ENCODE assay signal across 8 mouse cellular contexts in genomic region chr1:164248465-164249331, GRCm38 (mm10). TPM values are rescaled to one million over a fixed set of nuclear protein-coding genes. Genes with fewer than 3 reads are reported as not detected.
A peak's percentile ranks its signal among the peaks of the same experiment; 100 is the strongest.
DNase-seq lines count a peak whose midpoint lies in the region; ATAC-seq and TF ChIP-seq lines count a peak whose summit lies in the region.

TSS of gene Slc19a2 (plus strand) at chr1:164249046.

- no peak for TF ChIP-seq RAD21 in MEL (IDR thresholded peaks at IDR 0.05; ENCODE audit: low read depth, low read length)

- peaks cover 5 to 15% of the 10 kb centered on the region in 2 experiments for H3K4me1 ChIP-seq in MEL (ENCODE audit: control insufficient read depth in 1 of 2, insufficient read depth in 2 of 2, low read length in 2 of 2)
- H3K4me1 ChIP-seq in cerebellum, adult 2 months (ENCODE audit: control insufficient read depth, insufficient read depth, low read length) = peaks cover 4% of the 10 kb centered on the region; the same call in 1 of the 2 replicates
- H3K4me1 ChIP-seq in forebrain, postnatal 0 days (ENCODE audit: insufficient read depth) = 0 out of 2 replicates have a peak, but pooled peaks cover 9% of the 10 kb centered on the region
- H3K4me1 ChIP-seq in lung, embryonic 15.5 days = peaks cover 27% of the 10 kb centered on the region

- H3K27ac ChIP-seq in MEL (ENCODE audit: control insufficient read depth, low read depth, low read length) = peak within 1 kb of the TSS; percentile 89
- H3K27ac ChIP-seq in cerebellum, adult 2 months (ENCODE audit: insufficient read depth, low read length) = peak within 1 kb of the TSS; percentile 93
- H3K27ac ChIP-seq in forebrain, postnatal 0 days (ENCODE audit: low read depth, low read length) = peak within 1 kb of the TSS; percentile 70
- peak within 1 kb of the TSS; percentile 94 for H3K27ac ChIP-seq in lung, embryonic 15.5 days

- peaks cover 0 to 17% of the 10 kb centered on the region in 2 experiments; a peak in 2 of 4 replicates for H3K36me3 ChIP-seq in MEL (ENCODE audit: control insufficient read depth in 1 of 2, insufficient read depth in 2 of 2, low read length in 2 of 2)
- H3K36me3 ChIP-seq in forebrain, postnatal 0 days (ENCODE audit: insufficient read depth) = no peaks in the 10 kb centered on the region
- H3K36me3 ChIP-seq in lung, embryonic 15.5 days = no peaks in the 10 kb centered on the region

- H3K27me3 ChIP-seq in MEL (ENCODE audit: control insufficient read depth in 1 of 2, insufficient read depth in 2 of 2, low read length in 2 of 2) = peaks cover 1 to 2% of the 10 kb centered on the region in 2 experiments; a peak in 3 of 4 replicates
- H3K27me3 ChIP-seq in cerebellum, adult 2 months (ENCODE audit: control insufficient read depth, insufficient read depth, low read length) = no peaks in the 10 kb centered on the region
- H3K27me3 ChIP-seq in forebrain, postnatal 0 days (ENCODE audit: insufficient read depth, low read length) = no peaks in the 10 kb centered on the region
- H3K27me3 ChIP-seq in lung, embryonic 15.5 days = no peaks in the 10 kb centered on the region

- peak within 1 kb of the TSS; percentile 83 for H3K9ac ChIP-seq in MEL (ENCODE audit: control insufficient read depth, low read depth, low read length, poor library complexity, severe bottlenecking)
- peak within 1 kb of the TSS; percentile 72 for H3K9ac ChIP-seq in forebrain, postnatal 0 days
- H3K9ac ChIP-seq in lung, embryonic 15.5 days = peak within 1 kb of the TSS; percentile 60

- TF ChIP-seq CTCF in MEL (IDR thresholded peaks at IDR 0.05 in 2 of 3, conservative IDR thresholded peaks at IDR 0.05 in 1 of 3; ENCODE audit: control insufficient read depth in 1 of 3, insufficient read depth in 1 of 3, low read depth in 2 of 3, low read length in 3 of 3, poor library complexity in 1 of 3, severe bottlenecking in 1 of 3) = no peak
- no peak for TF ChIP-seq CTCF in cerebellum, adult 2 months (IDR thresholded peaks at IDR 0.05; ENCODE audit: borderline replicate concordance, insufficient read depth, low read depth, low read length)
- TF ChIP-seq CTCF in forebrain, postnatal 0 days (IDR thresholded peaks at IDR 0.05; ENCODE audit: low read depth) = 0 out of 2 replicates have a peak, but pooled peaks have one; percentile 20

- peak in 1 of 2 experiments; percentile 52; a peak in 2 of 4 replicates for TF ChIP-seq EP300 in MEL (IDR thresholded peaks at IDR 0.05; ENCODE audit: low read depth in 1 of 2, low read length in 2 of 2)

- no peaks in the 10 kb centered on the region for H3K9me3 ChIP-seq in MEL (replicated peaks; ENCODE audit: insufficient read depth, low read length)
- H3K9me3 ChIP-seq in forebrain, postnatal 0 days (ENCODE audit: low read length) = no peaks in the 10 kb centered on the region
- H3K9me3 ChIP-seq in lung, embryonic 15.5 days = no peaks in the 10 kb centered on the region

- WGBS in cerebellum, adult 2 months = under 1% methylated on average over 74 of the region's 79 CpGs
- WGBS in forebrain, postnatal 0 days = 2% methylated on average over 61 of the region's 79 CpGs
- WGBS in lung, embryonic 15.5 days = 1% methylated on average over 39 of the region's 79 CpGs

- H3K79me2 ChIP-seq in MEL (ENCODE audit: control insufficient read depth, insufficient read depth, low read length, poor library complexity) = peaks cover 9% of the 10 kb centered on the region

- peak; percentile 93 for ATAC-seq in forebrain, postnatal 0 days
- peak; percentile 96 for ATAC-seq in lung, embryonic 15.5 days (ENCODE audit: borderline replicate concordance, extremely low read depth, low FRiP score, low TSS enrichment)

- H3K4me2 ChIP-seq in forebrain, postnatal 0 days (ENCODE audit: low read depth) = peak within 1 kb of the TSS; percentile 75
- peak within 1 kb of the TSS; percentile 86 for H3K4me2 ChIP-seq in lung, embryonic 15.5 days

- peak within 1 kb of the TSS; percentile 93 to 99 for H3K4me3 ChIP-seq in MEL (ENCODE audit: control insufficient read depth in 1 of 2, insufficient read depth in 1 of 2, low read depth in 2 of 2, low read length in 2 of 2)
- peak within 1 kb of the TSS; percentile 96 for H3K4me3 ChIP-seq in cerebellum, adult 2 months (replicated peaks; ENCODE audit: insufficient read depth, low read depth, low read length)
- H3K4me3 ChIP-seq in forebrain, postnatal 0 days (ENCODE audit: low read depth, low read length) = peak within 1 kb of the TSS; percentile 79
- peak within 1 kb of the TSS; percentile 71 for H3K4me3 ChIP-seq in lung, embryonic 15.5 days

- DNase-seq in MEL (ENCODE audit: low read depth, low spot score) = peak; percentile 97
- peak; percentile 98 to 99 for DNase-seq in cerebellum, adult 2 months
- peak; percentile 98 for DNase-seq in forebrain, postnatal 0 days
- DNase-seq in heart, postnatal 4 days = peak; percentile 99
- peak; percentile 96 for DNase-seq in layer of hippocampus, adult 8-10 months (ENCODE audit: low spot score in 2 of 2)
- DNase-seq in ovary, adult 18-20 months (ENCODE audit: low spot score) = peak; percentile 96
- DNase-seq in thymus, postnatal 0 days (ENCODE audit: low spot score) = peak; percentile 97

- TF ChIP-seq POLR2A in MEL (IDR thresholded peaks at IDR 0.05; ENCODE audit: control insufficient read depth in 1 of 2, insufficient read depth in 1 of 2, low read depth in 1 of 2, low read length in 2 of 2, poor library complexity in 1 of 2) = peak; percentile 33 to 89; a peak in 3 of 4 replicates
- peak; percentile 76 for TF ChIP-seq POLR2A in cerebellum, adult 2 months (IDR thresholded peaks at IDR 0.05; ENCODE audit: borderline replicate concordance, insufficient read depth, low read length)

TF ChIP-seq in MEL, 35 proteins besides CTCF, POLR2A, EP300 and RAD21:
- TF ChIP-seq MAX (IDR thresholded peaks at IDR 0.05; ENCODE audit: low read length) (peak; percentile 43; the same call in 1 of the 2 replicates), RCOR1 (IDR thresholded peaks at IDR 0.05; ENCODE audit: low read depth, low read length) (peak; percentile 53; the same call in 1 of the 2 replicates), BHLHE40 (IDR thresholded peaks at IDR 0.05; ENCODE audit: borderline replicate concordance, low read depth, low read length) (no peak), E2F4 (IDR thresholded peaks at IDR 0.05; ENCODE audit: borderline replicate concordance, low read depth, low read length) (no peak), SIN3A (IDR thresholded peaks at IDR 0.05; ENCODE audit: low read length) (peak; percentile 66), GATA1 (IDR thresholded peaks at IDR 0.05; ENCODE audit: low read depth, low read length) (peak; percentile 65), NELFE (IDR thresholded peaks at IDR 0.05; ENCODE audit: low read depth, low read length) (peak; percentile 61), NRF1 (IDR thresholded peaks at IDR 0.05; ENCODE audit: insufficient read depth, low read depth, low read length, poor library complexity, severe bottlenecking) (peak; percentile 56; the same call in 1 of the 2 replicates), CHD2 (IDR thresholded peaks at IDR 0.05; ENCODE audit: low read length) (no peak), MYC (IDR thresholded peaks at IDR 0.05; ENCODE audit: low read depth, low read length) (peak; percentile 57; the same call in 1 of the 2 replicates), ELF1 (IDR thresholded peaks at IDR 0.05; ENCODE audit: low read depth, low read length) (peak; percentile 62; the same call in 1 of the 2 replicates), ZNF384 (IDR thresholded peaks at IDR 0.05; ENCODE audit: low read depth, low read length) (no peak), ZC3H11A (IDR thresholded peaks at IDR 0.05; ENCODE audit: low read depth, low read length) (no peak), TCF12 (IDR thresholded peaks at IDR 0.05; ENCODE audit: low read depth, low read length) (0 out of 2 replicates have a peak, but pooled peaks have one; percentile 5), KAT2A (conservative IDR thresholded peaks at IDR 0.05; ENCODE audit: low read depth, low read length) (no peak), MAZ (IDR thresholded peaks at IDR 0.05; ENCODE audit: low read depth, low read length) (no peak), UBTF (IDR thresholded peaks at IDR 0.05; ENCODE audit: borderline replicate concordance, insufficient read depth, low read depth, low read length) (0 out of 2 replicates have a peak, but pooled peaks have one; percentile 83), ZMIZ1 (IDR thresholded peaks at IDR 0.05; ENCODE audit: low read depth, low read length) (peak; percentile 67; the same call in 1 of the 2 replicates), POLR2AphosphoS2 (IDR thresholded peaks at IDR 0.05; ENCODE audit: low read length) (peak; percentile 27; the same call in 1 of the 2 replicates), HCFC1 (IDR thresholded peaks at IDR 0.05; ENCODE audit: low read depth, low read length) (peak; percentile 62), USF1 (IDR thresholded peaks at IDR 0.05; ENCODE audit: low read depth, low read length) (0 out of 2 replicates have a peak, but pooled peaks have one; percentile 20), GABPA (IDR thresholded peaks at IDR 0.05; ENCODE audit: low read depth, low read length) (no peak), MXI1 (IDR thresholded peaks at IDR 0.05; ENCODE audit: low read depth, low read length) (peak; percentile 70), MAFK (IDR thresholded peaks at IDR 0.05; ENCODE audit: borderline replicate concordance, low read depth, low read length) (no peak), ETS1 (IDR thresholded peaks at IDR 0.05; ENCODE audit: low read depth, low read length) (peak; percentile 70), MYB (IDR thresholded peaks at IDR 0.05; ENCODE audit: low read depth, low read length) (no peak)

RNA-seq across cellular contexts. Expression of gene Slc19a2, which starts in this region (rescaled TPM):
- 9.7 TPM in 2 replicates for total RNA-seq in MEL (2012; rRNA removed)
- polyA plus RNA-seq in MEL (2012; ENCODE audit: insufficient read depth in 1 of 2, insufficient read length in 2 of 2, low read depth in 1 of 2, low replicate concordance in 2 of 2, missing spikeins in 1 of 2) = 10 to 100 TPM in 1 of 2 experiments, 1 to 10 TPM in 1; 9.0 to 54.2 TPM
- polyA plus RNA-seq in cerebellum, adult 2 months (2012; rRNA removed) = 17.2 and 19.2 TPM in 2 replicates
- 11.3 and 16.6 TPM in 2 replicates for total RNA-seq in forebrain, postnatal 0 days (2014; rRNA removed)
- polyA plus RNA-seq in forebrain, postnatal 0 days (2015; fragmentation: Nextera tagmentation; extraction: Ambion mirVana) = 6.6 and 7.5 TPM in 2 replicates
- 1 to 10 TPM; 6.7 to 7.0 TPM for total RNA-seq in heart, postnatal 4 days (2021)
- 10 to 100 TPM; 13.8 to 16.1 (median 14.2) TPM for total RNA-seq in layer of hippocampus, adult 8-10 months (2022)
- 7.5 and 8.0 TPM in 2 replicates for polyA plus RNA-seq in lung, embryonic 15.5 days (2015; fragmentation: Nextera tagmentation; extraction: Ambion mirVana)
- polyA plus RNA-seq in thymus, postnatal 0 days (2015; fragmentation: Nextera tagmentation; extraction: Ambion mirVana) = 3.5 and 4.1 TPM in 2 replicates

Comparison
In these comparisons a context has a peak if more than half of its experiments do, and no peak if none do; other contexts are left out.
1. Peak in every context shown above with its lines: DNase-seq, ATAC-seq, H3K4me3 ChIP-seq and H3K27ac ChIP-seq.